Mouse (Mus musculus) olfactory bulb, adult 2 months (tissue): ENCODE results near the gene Ank3.

Experiments used
- CTCF ChIP-seq: fragments of 200-500 bp; IDR thresholded peaks from 2 replicates; pipeline ENCODE4 v1.5.1; 2012; ENCODE audit warnings: low read depth, mild to moderate bottlenecking, low read length, moderate library complexity; ENCODE audit not compliant: insufficient read depth
- POLR2A ChIP-seq: fragments of 200-500 bp; IDR thresholded peaks from 2 replicates; pipeline ENCODE4 v1.6.1; 2012; ENCODE audit warnings: mild to moderate bottlenecking, low read depth, low read length, moderate library complexity; ENCODE audit not compliant: insufficient read depth

DNA sequence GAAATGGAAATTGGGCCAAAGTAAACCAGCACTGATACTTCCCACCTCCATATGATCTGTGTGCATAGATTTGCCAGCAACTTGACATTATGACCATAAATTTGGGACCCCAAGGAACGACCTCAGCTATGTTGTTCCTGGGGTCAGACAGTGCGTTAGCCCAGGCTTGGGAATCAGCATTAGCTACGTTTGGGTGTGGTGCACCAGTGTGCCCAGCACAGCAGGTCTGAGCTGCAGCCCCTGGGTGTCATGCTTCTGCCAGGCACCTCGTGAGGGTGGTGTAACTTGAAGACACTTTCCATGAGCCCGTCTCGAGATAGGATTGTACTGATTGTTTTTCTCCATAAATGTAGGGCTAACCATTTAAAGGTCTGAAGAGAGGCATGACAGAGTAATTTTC lies 566.5 kb downstream of the Ank3 start:
- TF ChIP-seq CTCF (no peak), POLR2A (no peak)
